Comparison of ENCODE assay signal across 9 mouse cellular contexts in genomic region chr17:23559767-23560166, GRCm38 (mm10). TPM values are rescaled to one million over a fixed set of nuclear protein-coding genes. Genes with fewer than 3 reads are reported as not detected.
A peak's percentile ranks its signal among the peaks of the same experiment; 100 is the strongest.
DNase-seq lines count a peak whose midpoint lies in the region; ATAC-seq lines count a peak whose summit lies in the region.
"Had no signal": no experiment of that assay in that cellular context is flagged by ENCODE, and none has a peak within 500 bp of the region (broad histone marks: within the 10 kb centered on the region; RNA-seq: fewer than 3 reads in every experiment).

No protein-coding gene starts in this region.

- H3K36me3 ChIP-seq in liver, embryonic 12.5 days: peaks cover 70% of the 10 kb centered on the region
- peaks cover 15% of the 10 kb centered on the region for H3K36me3 ChIP-seq in neural tube, embryonic 11.5 days (ENCODE audit: control insufficient read depth, insufficient read depth, low read length)

- no peak overlapping the region for H3K4me2 ChIP-seq in liver, embryonic 12.5 days
- no peak overlapping the region for H3K4me2 ChIP-seq in neural tube, embryonic 11.5 days (ENCODE audit: low read depth)
- H3K4me2 ChIP-seq: limb, embryonic 13.5 days had no signal

- 65% methylated on average over 11 of the region's 11 CpGs for WGBS in liver, embryonic 12.5 days (ENCODE audit: insufficient replicate concordance)
- WGBS in neural tube, embryonic 11.5 days: 60% methylated on average over 11 of the region's 11 CpGs

- no peak overlapping the region for H3K27ac ChIP-seq in liver, embryonic 12.5 days
- H3K27ac ChIP-seq in neural tube, embryonic 11.5 days (ENCODE audit: low read depth, low read length): no peak overlapping the region
- H3K27ac ChIP-seq: limb, embryonic 13.5 days had no signal

- no peak overlapping the region for H3K4me3 ChIP-seq in liver, embryonic 12.5 days
- no peak overlapping the region for H3K4me3 ChIP-seq in neural tube, embryonic 11.5 days (ENCODE audit: low read depth, low read length)
- H3K4me3 ChIP-seq: limb, embryonic 13.5 days had no signal

- no peak for ATAC-seq in cerebellum, adult (ENCODE audit: insufficient number of reproducible peaks, low FRiP score, low TSS enrichment)
- ATAC-seq in liver, embryonic 12.5 days: no peak
- no peak for ATAC-seq in neural tube, embryonic 11.5 days (ENCODE audit: insufficient read depth, low FRiP score, low TSS enrichment)

- no peaks in the 10 kb centered on the region for H3K27me3 ChIP-seq in liver, embryonic 12.5 days (replicated peaks)
- H3K27me3 ChIP-seq in neural tube, embryonic 11.5 days (ENCODE audit: control insufficient read depth, insufficient read depth, low read length): no peaks in the 10 kb centered on the region
- H3K27me3 ChIP-seq: limb, embryonic 13.5 days had no signal

- no peak overlapping the region for H3K9ac ChIP-seq in liver, embryonic 12.5 days
- no peak overlapping the region for H3K9ac ChIP-seq in neural tube, embryonic 11.5 days (ENCODE audit: low read length)
- H3K9ac ChIP-seq: limb, embryonic 13.5 days had no signal

- H3K9me3 ChIP-seq in liver, embryonic 12.5 days (replicated peaks): no peaks in the 10 kb centered on the region
- H3K9me3 ChIP-seq in neural tube, embryonic 11.5 days (ENCODE audit: control insufficient read depth, low read length): no peaks in the 10 kb centered on the region
- H3K9me3 ChIP-seq: limb, embryonic 13.5 days had no signal

- H3K4me1 ChIP-seq in liver, embryonic 12.5 days: peaks cover 12% of the 10 kb centered on the region
- peaks cover 2% of the 10 kb centered on the region; the same call in 1 of the 2 replicates for H3K4me1 ChIP-seq in neural tube, embryonic 11.5 days (ENCODE audit: control insufficient read depth, insufficient read depth, low read length)

- peak; percentile 47 for DNase-seq in cerebellum, adult 11-12 months
- DNase-seq in liver (peak; percentile 68), ZHBTc4 (ENCODE audit: low read depth, low spot score) (peak; percentile 87), adipocyte (ENCODE audit: low spot score) (no peak)
- DNase-seq in gastrocnemius, postnatal 10 days: peak; percentile 53
- peak; percentile 48 for DNase-seq in neural tube, embryonic 11.5 days (ENCODE audit: low spot score)

RNA-seq across cellular contexts. Expression of gene Zfp213, which starts 4.3 kb away (rescaled TPM):
- 8.3 and 9.1 TPM in 2 replicates for polyA plus RNA-seq in liver, embryonic 12.5 days (2016; fragmentation: Nextera tagmentation; extraction: Ambion mirVana)
- total RNA-seq in gastrocnemius, postnatal 10 days (2021): 1 to 10 TPM; 3.3 to 4.1 TPM
- polyA plus RNA-seq in neural tube, embryonic 11.5 days (2014; fragmentation: Nextera tagmentation; extraction: Ambion mirVana): 23.4 and 24.3 TPM in 2 replicates

RNA-seq across cellular contexts. Expression of gene Zfp13, which starts 39.5 kb away (rescaled TPM):
- polyA plus RNA-seq in liver, embryonic 12.5 days (2016; fragmentation: Nextera tagmentation; extraction: Ambion mirVana): 2.8 and 2.9 TPM in 2 replicates
- 1 to 10 TPM; 6.6 to 7.0 TPM for total RNA-seq in gastrocnemius, postnatal 10 days (2021)
- polyA plus RNA-seq in neural tube, embryonic 11.5 days (2014; fragmentation: Nextera tagmentation; extraction: Ambion mirVana): 19.7 and 20.3 TPM in 2 replicates

RNA-seq across cellular contexts. Expression of gene Zscan10, which starts 40.9 kb away (rescaled TPM):
- polyA plus RNA-seq in liver, embryonic 12.5 days (2016; fragmentation: Nextera tagmentation; extraction: Ambion mirVana): not detected in 2 replicates
- total RNA-seq in gastrocnemius, postnatal 10 days (2021): not detected
- polyA plus RNA-seq in neural tube, embryonic 11.5 days (2014; fragmentation: Nextera tagmentation; extraction: Ambion mirVana): 0.91 TPM in 1 of 2 replicates, not detected in the other
